Mouse (Mus musculus) ES-E14 (cell line): ENCODE results near the gene Anapc15-ps. TPM values are rescaled to one million over a fixed set of nuclear protein-coding genes. Genes with fewer than 3 reads are reported as not detected.

Source experiments
- DNase-seq: peaks from one replicate; pipeline ENCODE4 v3.0.0-alpha.2; 2013; ENCODE audit warnings: low read depth, low spot score
- H3K27ac ChIP-seq: 2 replicates; pipeline ENCODE4 v1.5.1; 2012; ENCODE audit warnings: low read depth, mild to moderate bottlenecking, low read length, moderate library complexity, mixed read lengths; ENCODE audit not compliant: poor library complexity, insufficient read depth, severe bottlenecking
- H3K36me3 ChIP-seq: 2 replicates; pipeline ENCODE4 v1.6.1; 2012; ENCODE audit warnings: mild to moderate bottlenecking, low read length, moderate library complexity, mixed read lengths; ENCODE audit not compliant: control insufficient read depth, poor library complexity, insufficient read depth, severe bottlenecking
- H3K4me1 ChIP-seq, 2 experiments: fragments of 150-350 bp in 1 of 2; sonication (generic) in 1 of 2; 2 replicates each; pipeline ENCODE4 v1.6.1; 2012; ENCODE audit warnings: low read length in 2 of 2, mild to moderate bottlenecking in 1 of 2, mixed read lengths in 1 of 2; ENCODE audit not compliant: control insufficient read depth in 2 of 2, insufficient read depth in 2 of 2, poor library complexity in 1 of 2
- H3K4me3 ChIP-seq, 2 experiments: fragments of 150-350 bp in 1 of 2; sonication (generic) in 1 of 2; 2 replicates each; pipeline ENCODE4 v1.5.1; 2012; ENCODE audit warnings: low read length in 2 of 2, low read depth in 1 of 2, mild to moderate bottlenecking in 1 of 2, mixed read lengths in 1 of 2; ENCODE audit not compliant: insufficient read depth in 1 of 2, poor library complexity in 1 of 2, severe bottlenecking in 1 of 2
- H3K9ac ChIP-seq: 2 replicates; pipeline ENCODE4 v1.6.1; 2012; ENCODE audit warnings: low read depth, mild to moderate bottlenecking, low read length, mixed read lengths; ENCODE audit not compliant: poor library complexity, insufficient read depth, severe bottlenecking
- H3K9me3 ChIP-seq: fragments of 150-350 bp; sonication (generic); 2 replicates; pipeline ENCODE4 v1.6.1; 2012; ENCODE audit warnings: low read depth, mild to moderate bottlenecking, low read length; ENCODE audit not compliant: control insufficient read depth, insufficient read depth
- CHD2 ChIP-seq: IDR thresholded peaks from 2 replicates; pipeline ENCODE4 v1.6.1; 2014; ENCODE audit warnings: mild to moderate bottlenecking, low read depth, low read length, inconsistent platforms
- HCFC1 ChIP-seq: IDR thresholded peaks from 2 replicates; pipeline ENCODE4 v1.6.1; 2012; ENCODE audit warnings: low read length, inconsistent platforms, borderline replicate concordance; ENCODE audit not compliant: insufficient read depth
- MAFK ChIP-seq: IDR thresholded peaks from 2 replicates; pipeline ENCODE4 v1.6.1; 2014; ENCODE audit warnings: mild to moderate bottlenecking, low read depth, low read length, inconsistent platforms; ENCODE audit not compliant: insufficient read depth
- ZC3H11A ChIP-seq: IDR thresholded peaks from 2 replicates; pipeline ENCODE4 v1.6.1; 2012; ENCODE audit warnings: low read depth, mild to moderate bottlenecking, inconsistent platforms, low read length, borderline replicate concordance
- ZNF384 ChIP-seq: IDR thresholded peaks from 2 replicates; pipeline ENCODE4 v1.6.1; 2012; ENCODE audit warnings: low read depth, low read length, inconsistent platforms
- in situ Hi-C, 2 experiments: fragments of 600-800 bp; cut with MboI; formaldehyde crosslinking; loops; one replicate each; pipeline ENCODE4 v1.15.1; 2025; ENCODE audit warnings: low sequenced_read_pairs in 2 of 2, inconsistent platforms in 1 of 2; ENCODE audit not compliant: unreplicated experiment in 2 of 2
- total RNA-seq: library from RNA; depleted of rRNA; stranded (reverse); fragments of 300-350 nt; gene quantifications from 2 replicates; pipeline ENCODE4 v1.2.3, GENCODE M21; 2012

Gene Anapc15-ps
- total RNA-seq, 1 experiment = not detected

- Histone ChIP-seq H3K4me3 (no peak overlapping the region), H3K9ac (no peak overlapping the region), H3K36me3 (no peaks in the 10 kb centered on the region), H3K4me1 (peaks cover 6 to 12% of the 10 kb centered on the region in 2 experiments; a peak in 3 of 4 replicates), H3K27ac (no peak overlapping the region), H3K9me3 (no peaks in the 10 kb centered on the region)
- in situ Hi-C loops = no loop called here
- no peak for DNase-seq
- TF ChIP-seq CHD2 (no peak), ZNF384 (no peak), MAFK (no peak), ZC3H11A (no peak), HCFC1 (no peak)
Measured at GRCm38 (mm10) chr10:95696253-95696641, 23.0 kb upstream of the Anapc15-ps start.

- H3K27ac ChIP-seq = no peak overlapping the region
- H3K4me3 ChIP-seq = no peak overlapping the region
- no peak for DNase-seq
- no peaks in the 10 kb centered on the region for H3K36me3 ChIP-seq
- H3K9ac ChIP-seq = no peak overlapping the region
- H3K4me1 ChIP-seq = peaks cover 6 to 10% of the 10 kb centered on the region in 2 experiments; a peak in 3 of 4 replicates
- TF ChIP-seq ZNF384 = no peak
- no peak for TF ChIP-seq MAFK
- no peak for TF ChIP-seq CHD2
- TF ChIP-seq HCFC1 = no peak
- TF ChIP-seq ZC3H11A = no peak
- in situ Hi-C loops = no loop called here
- H3K9me3 ChIP-seq = no peaks in the 10 kb centered on the region
Measured at GRCm38 (mm10) chr10:95695603-95696252, 22.5 kb upstream of the Anapc15-ps start.

- Histone ChIP-seq H3K9me3 (no peaks in the 10 kb centered on the region), H3K4me1 (peaks cover 2 to 8% of the 10 kb centered on the region in 2 experiments; a peak in 2 of 4 replicates), H3K9ac (no peak overlapping the region; the same call in 1 of the 2 replicates), H3K4me3 (no peak overlapping the region), H3K36me3 (no peaks in the 10 kb centered on the region), H3K27ac (no peak overlapping the region)
- no peak for TF ChIP-seq HCFC1
- in situ Hi-C loops = no loop called here
- no peak for DNase-seq
Measured at GRCm38 (mm10) chr10:95694559-95695251, 21.5 kb upstream of the Anapc15-ps start.

GRCm38 (mm10) chr10:95691347-95691746, 18.1 kb upstream of the Anapc15-ps start:
- Histone ChIP-seq H3K4me1 (peaks cover 7 to 11% of the 10 kb centered on the region in 2 experiments; a peak in 3 of 4 replicates), H3K9me3 (no peaks in the 10 kb centered on the region), H3K27ac (no peak overlapping the region), H3K9ac (no peak overlapping the region), H3K36me3 (no peaks in the 10 kb centered on the region), H3K4me3 (no peak overlapping the region)
- in situ Hi-C loops = no loop called here
- no peak for TF ChIP-seq CHD2
- no peak for TF ChIP-seq HCFC1
- TF ChIP-seq ZC3H11A = no peak
- TF ChIP-seq ZNF384 = no peak
- TF ChIP-seq MAFK = no peak
- no peak for DNase-seq
